Mouse (Mus musculus) MEL (cell line): ENCODE measurements at regions not wholly inside any gene's neighbourhood (a gene's known extent, or its start where the extent isn't known, plus 50 kb on each side); places are given as distances from the start of the nearest gene placed in this dataset.

ENCODE experiments used
- DNase-seq: peaks from one replicate; pipeline ENCODE4 v3.0.0; 2011; ENCODE audit warnings: low read depth, low spot score
- H3K27ac ChIP-seq: 2 replicates; pipeline ENCODE4 v1.5.1; 2012; ENCODE audit warnings: low read depth, mild to moderate bottlenecking, control low read depth, low read length, moderate library complexity; ENCODE audit not compliant: control insufficient read depth
- H3K27me3 ChIP-seq, 2 experiments: fragments of 150-350 bp in 1 of 2; sonication (generic) in 1 of 2; 2 replicates each; pipeline ENCODE4 v1.6.1; 2012; ENCODE audit warnings: low read length in 2 of 2, mild to moderate bottlenecking in 2 of 2, improper control_type of control experiment in 1 of 2, moderate library complexity in 1 of 2; ENCODE audit not compliant: insufficient read depth in 2 of 2, control insufficient read depth in 1 of 2
- H3K36me3 ChIP-seq, 2 experiments: 2 replicates each; pipeline ENCODE4 v1.6.1; 2012 to 2014; ENCODE audit warnings: low read length in 2 of 2, improper control_type of control experiment in 1 of 2, inconsistent platforms in 1 of 2, mild to moderate bottlenecking in 1 of 2; ENCODE audit not compliant: insufficient read depth in 2 of 2, control insufficient read depth in 1 of 2
- H3K4me1 ChIP-seq, 2 experiments: fragments of 150-350 bp in 1 of 2; sonication (generic) in 1 of 2; 2 replicates each; pipeline ENCODE4 v1.6.1; 2012; ENCODE audit warnings: low read length in 2 of 2, improper control_type of control experiment in 1 of 2, mild to moderate bottlenecking in 1 of 2; ENCODE audit not compliant: insufficient read depth in 2 of 2, control insufficient read depth in 1 of 2
- H3K4me3 ChIP-seq, 2 experiments: fragments of 150-350 bp in 1 of 2; sonication (generic) in 1 of 2; 2 replicates each; pipeline ENCODE4 v1.5.1; 2012; ENCODE audit warnings: low read depth in 2 of 2, low read length in 2 of 2, mild to moderate bottlenecking in 2 of 2, moderate library complexity in 2 of 2, control low read depth in 1 of 2, improper control_type of control experiment in 1 of 2; ENCODE audit not compliant: control insufficient read depth in 1 of 2, insufficient read depth in 1 of 2
- H3K79me2 ChIP-seq: 2 replicates; pipeline ENCODE4 v1.6.1; 2012; ENCODE audit warnings: mild to moderate bottlenecking, low read length, moderate library complexity; ENCODE audit not compliant: control insufficient read depth, poor library complexity, insufficient read depth
- H3K9ac ChIP-seq: 2 replicates; pipeline ENCODE4 v1.6.1; 2012; ENCODE audit warnings: low read depth, mild to moderate bottlenecking, control low read depth, low read length, moderate library complexity; ENCODE audit not compliant: control insufficient read depth, poor library complexity, severe bottlenecking
- H3K9me3 ChIP-seq: fragments of 150-350 bp; sonication (generic); replicated peaks from 2 replicates; pipeline ENCODE4 v1.6.1; 2012; ENCODE audit warnings: mild to moderate bottlenecking, low read length, improper control_type of control experiment, moderate library complexity; ENCODE audit not compliant: insufficient read depth
- CHD1 ChIP-seq: IDR thresholded peaks from 2 replicates; pipeline ENCODE4 v1.6.1; 2012; ENCODE audit warnings: low read depth, mild to moderate bottlenecking, inconsistent platforms, low read length, improper control_type of control experiment
- CHD2 ChIP-seq: IDR thresholded peaks from 2 replicates; pipeline ENCODE4 v1.6.1; 2011; ENCODE audit warnings: low read length, improper control_type of control experiment
- CTCF ChIP-seq, 3 experiments: IDR thresholded peaks in 2 of 3; conservative IDR thresholded peaks in 1 of 3; 2 replicates each; pipeline ENCODE4 v1.5.1; 2011 to 2012; ENCODE audit warnings: low read length in 3 of 3, low read depth in 2 of 3, mild to moderate bottlenecking in 2 of 3, improper control_type of control experiment in 1 of 3, inconsistent platforms in 1 of 3, mixed read lengths in 1 of 3, moderate library complexity in 1 of 3; ENCODE audit not compliant: control insufficient read depth in 1 of 3, insufficient read depth in 1 of 3, poor library complexity in 1 of 3, severe bottlenecking in 1 of 3
- E2F4 ChIP-seq: IDR thresholded peaks from 2 replicates; pipeline ENCODE4 v1.6.1; 2011; ENCODE audit warnings: low read depth, low read length, improper control_type of control experiment, borderline replicate concordance
- EP300 ChIP-seq, 2 experiments: IDR thresholded peaks; 2 replicates each; pipeline ENCODE4 v1.6.1; 2011; ENCODE audit warnings: improper control_type of control experiment in 2 of 2, low read length in 2 of 2, low read depth in 1 of 2, mild to moderate bottlenecking in 1 of 2
- ETS1 ChIP-seq: IDR thresholded peaks from 2 replicates; pipeline ENCODE4 v1.6.1; 2012; ENCODE audit warnings: low read depth, mild to moderate bottlenecking, inconsistent platforms, low read length, improper control_type of control experiment, moderate library complexity
- GATA1 ChIP-seq: IDR thresholded peaks from 2 replicates; pipeline ENCODE4 v1.6.1; 2011; ENCODE audit warnings: low read depth, low read length, improper control_type of control experiment
- JUND ChIP-seq: IDR thresholded peaks from 2 replicates; pipeline ENCODE4 v1.6.1; 2011; ENCODE audit warnings: low read depth, mild to moderate bottlenecking, improper control_type of control experiment, low read length
- KAT2A ChIP-seq: conservative IDR thresholded peaks from 2 replicates; pipeline ENCODE4 v1.6.1; 2012; ENCODE audit warnings: low read depth, low read length, improper control_type of control experiment, inconsistent platforms
- MAX ChIP-seq: IDR thresholded peaks from 2 replicates; pipeline ENCODE4 v1.6.1; 2011; ENCODE audit warnings: low read length, improper control_type of control experiment
- MAZ ChIP-seq: IDR thresholded peaks from 2 replicates; pipeline ENCODE4 v1.6.1; 2012; ENCODE audit warnings: low read depth, mild to moderate bottlenecking, inconsistent platforms, low read length, improper control_type of control experiment
- MEF2A ChIP-seq: IDR thresholded peaks from 2 replicates; pipeline ENCODE4 v1.6.1; 2014; ENCODE audit warnings: low read depth, mild to moderate bottlenecking, inconsistent platforms, low read length, improper control_type of control experiment; ENCODE audit not compliant: poor library complexity, insufficient replicate concordance, severe bottlenecking; ENCODE audit errors: extremely low read depth
- MXI1 ChIP-seq: IDR thresholded peaks from 2 replicates; pipeline ENCODE4 v1.6.1; 2011; ENCODE audit warnings: mild to moderate bottlenecking, low read depth, low read length, improper control_type of control experiment
- MYC ChIP-seq: IDR thresholded peaks from 2 replicates; pipeline ENCODE4 v1.6.1; 2011; ENCODE audit warnings: low read depth, mild to moderate bottlenecking, low read length, improper control_type of control experiment, moderate library complexity
- NELFE ChIP-seq: IDR thresholded peaks from 2 replicates; pipeline ENCODE4 v1.6.1; 2011; ENCODE audit warnings: low read depth, low read length, improper control_type of control experiment
- NRF1 ChIP-seq: IDR thresholded peaks from 2 replicates; pipeline ENCODE4 v1.6.1; 2014; ENCODE audit warnings: low read depth, mild to moderate bottlenecking, inconsistent platforms, low read length, improper control_type of control experiment, moderate library complexity; ENCODE audit not compliant: poor library complexity, insufficient read depth, severe bottlenecking
- POLR2A ChIP-seq, 2 experiments: IDR thresholded peaks; 2 replicates each; pipeline ENCODE4 v1.6.1; 2011 to 2012; ENCODE audit warnings: low read length in 2 of 2, mild to moderate bottlenecking in 2 of 2, control low read depth in 1 of 2, improper control_type of control experiment in 1 of 2, low read depth in 1 of 2, moderate library complexity in 1 of 2; ENCODE audit not compliant: control insufficient read depth in 1 of 2, insufficient read depth in 1 of 2, poor library complexity in 1 of 2
- POLR2AphosphoS2 ChIP-seq: IDR thresholded peaks from 2 replicates; pipeline ENCODE4 v1.6.1; 2011; ENCODE audit warnings: low read length, improper control_type of control experiment
- POLR2AphosphoS5 ChIP-seq: IDR thresholded peaks from 2 replicates; pipeline ENCODE4 v1.6.1; 2012; ENCODE audit warnings: low read depth, borderline replicate concordance, mild to moderate bottlenecking, inconsistent platforms, low read length, moderate library complexity, mixed read lengths
- RAD21 ChIP-seq: IDR thresholded peaks from 2 replicates; pipeline ENCODE4 v1.6.1; 2011; ENCODE audit warnings: mild to moderate bottlenecking, low read depth, low read length, improper control_type of control experiment
- RCOR1 ChIP-seq: IDR thresholded peaks from 2 replicates; pipeline ENCODE4 v1.6.1; 2012; ENCODE audit warnings: low read depth, mild to moderate bottlenecking, inconsistent platforms, low read length, improper control_type of control experiment
- SIN3A ChIP-seq: IDR thresholded peaks from 2 replicates; pipeline ENCODE4 v1.6.1; 2012; ENCODE audit warnings: low read length, improper control_type of control experiment, inconsistent platforms
- SMC3 ChIP-seq: IDR thresholded peaks from 2 replicates; pipeline ENCODE4 v1.6.1; 2011; ENCODE audit warnings: low read depth, low read length, improper control_type of control experiment
- TAL1 ChIP-seq: IDR thresholded peaks from 2 replicates; pipeline ENCODE4 v1.6.1; 2012; ENCODE audit warnings: mild to moderate bottlenecking, inconsistent platforms, low read length, moderate library complexity, mixed read lengths
- TBP ChIP-seq: IDR thresholded peaks from 2 replicates; pipeline ENCODE4 v1.8.0; 2011; ENCODE audit warnings: low read depth, low read length, improper control_type of control experiment
- TCF12 ChIP-seq: IDR thresholded peaks from 2 replicates; pipeline ENCODE4 v1.6.1; 2014; ENCODE audit warnings: low read depth, mild to moderate bottlenecking, inconsistent platforms, low read length, improper control_type of control experiment, moderate library complexity
- UBTF ChIP-seq: IDR thresholded peaks from 2 replicates; pipeline ENCODE4 v1.6.1; 2012; ENCODE audit warnings: low read depth, mild to moderate bottlenecking, inconsistent platforms, low read length, improper control_type of control experiment, moderate library complexity, borderline replicate concordance; ENCODE audit not compliant: insufficient read depth
- ZKSCAN1 ChIP-seq: IDR thresholded peaks from 2 replicates; pipeline ENCODE4 v1.6.1; 2012; ENCODE audit warnings: low read depth, mild to moderate bottlenecking, inconsistent platforms, low read length, improper control_type of control experiment, moderate library complexity

- TF ChIP-seq SIN3A (no peak), EP300 (IDR thresholded peaks at IDR 0.05; ENCODE audit: low read depth in 1 of 2, low read length in 2 of 2) (peak; percentile 82 to 89), POLR2A (IDR thresholded peaks at IDR 0.05; ENCODE audit: control insufficient read depth in 1 of 2, insufficient read depth in 1 of 2, low read depth in 1 of 2, low read length in 2 of 2, poor library complexity in 1 of 2) (no peak), MEF2A (no peak), NELFE (no peak), MXI1 (no peak), MAX (no peak), NRF1 (no peak), E2F4 (no peak), SMC3 (no peak), CTCF (IDR thresholded peaks at IDR 0.05 in 2 of 3, conservative IDR thresholded peaks at IDR 0.05 in 1 of 3; ENCODE audit: control insufficient read depth in 1 of 3, insufficient read depth in 1 of 3, low read depth in 2 of 3, low read length in 3 of 3, poor library complexity in 1 of 3, severe bottlenecking in 1 of 3) (no peak), ETS1 (peak; percentile 57), CHD1 (no peak), TCF12 (peak; percentile 93), UBTF (no peak), CHD2 (no peak), GATA1 (peak; percentile 87), POLR2AphosphoS5 (no peak), MAZ (no peak), JUND (no peak), POLR2AphosphoS2 (no peak), RAD21 (no peak), TBP (0 out of 2 replicates have a peak, but pooled peaks have one; percentile 50), KAT2A (no peak), MYC (no peak), TAL1 (peak; percentile 31), ZKSCAN1 (no peak), RCOR1 (peak; percentile 55; the same call in 1 of the 2 replicates)
- peaks cover 0 to 6% of the 10 kb centered on the region in 2 experiments; a peak in 2 of 4 replicates for H3K36me3 ChIP-seq
- H3K9me3 ChIP-seq, result no peaks in the 10 kb centered on the region
- peak overlapping the region; percentile 16 to 31; a peak in 3 of 4 replicates for H3K4me3 ChIP-seq
- peak overlapping the region; percentile 7; the same call in 1 of the 2 replicates for H3K27ac ChIP-seq
- H3K27me3 ChIP-seq, result no peaks in the 10 kb centered on the region
- peak; percentile 67 for DNase-seq
- H3K9ac ChIP-seq, result no peak overlapping the region
- no peaks in the 10 kb centered on the region for H3K79me2 ChIP-seq
- H3K4me1 ChIP-seq, result peaks cover 0 to 3% of the 10 kb centered on the region in 2 experiments; a peak in 2 of 4 replicates
Measured at GRCm38 (mm10) chr1:148934366-148934765, 1026.7 kb downstream of the Pla2g4a start.
